Mouse (Mus musculus) kidney, adult 18-20 months (tissue): Measurements from ENCODE around the gene Ncoa3.

ENCODE experiments used
- DNase-seq: peaks from one replicate; pipeline ENCODE4 v3.0.0; 2021

Ncoa3 gene

DNA sequence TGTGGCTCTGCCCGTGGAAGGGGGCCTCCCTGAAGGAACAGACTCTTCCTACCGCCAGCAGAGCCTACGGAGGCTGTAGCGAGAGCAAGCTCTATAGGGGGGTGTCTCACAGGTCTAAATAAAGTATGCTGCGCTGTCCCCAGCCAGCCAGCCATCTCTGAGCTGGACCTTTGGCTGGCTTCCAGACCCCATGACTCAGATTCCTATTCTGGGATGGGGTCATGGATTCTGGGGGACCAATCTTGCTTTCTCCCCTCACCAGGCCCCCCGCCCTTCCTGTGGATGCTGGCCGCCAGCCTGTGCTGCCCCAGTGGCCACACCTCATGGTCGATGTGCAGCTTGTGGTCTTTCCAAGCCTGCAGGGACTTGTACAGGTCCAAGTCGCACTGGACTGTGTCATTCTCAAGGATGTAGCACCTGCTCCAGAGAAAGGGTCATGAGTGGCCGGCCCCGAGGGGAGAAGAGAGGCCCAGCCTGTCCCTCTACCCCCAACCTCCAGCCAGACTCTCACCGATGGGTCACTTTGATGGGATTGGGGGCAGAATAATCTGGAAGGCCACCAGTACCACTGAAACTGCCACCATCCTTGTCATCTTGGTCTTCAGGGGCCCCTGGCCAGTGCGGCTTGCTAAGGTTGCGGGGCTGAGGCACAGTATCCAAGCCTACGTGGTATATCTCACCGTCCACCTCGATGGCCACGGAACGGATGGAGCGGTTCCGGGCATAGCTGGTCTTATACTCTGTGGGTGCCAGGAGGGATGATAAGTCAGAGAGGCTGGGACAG, 88.7 kb downstream of the Ncoa3 start:
- peak; percentile 66 for DNase-seq

DNA sequence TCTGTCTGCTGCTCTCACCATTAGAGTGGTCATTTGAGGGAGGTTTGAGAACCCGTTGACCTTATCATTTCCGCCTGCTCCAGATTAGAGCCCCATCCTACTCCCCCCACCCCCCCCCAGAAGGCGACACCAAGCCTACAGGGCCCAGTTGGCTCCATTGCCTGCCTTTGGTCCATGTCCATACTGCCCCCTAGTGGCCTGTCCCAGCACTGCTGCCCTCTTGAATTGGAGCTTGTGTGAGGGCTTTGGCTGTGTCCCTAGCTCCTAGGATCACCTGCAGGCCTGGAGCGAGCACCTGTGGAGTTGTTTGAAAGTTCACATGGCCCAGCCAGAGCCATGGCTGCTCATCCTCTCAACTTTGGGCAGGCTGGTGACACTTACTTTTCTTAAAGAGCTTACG, 89.8 kb downstream of the Ncoa3 start:
- DNase-seq = peak; percentile 88

DNA sequence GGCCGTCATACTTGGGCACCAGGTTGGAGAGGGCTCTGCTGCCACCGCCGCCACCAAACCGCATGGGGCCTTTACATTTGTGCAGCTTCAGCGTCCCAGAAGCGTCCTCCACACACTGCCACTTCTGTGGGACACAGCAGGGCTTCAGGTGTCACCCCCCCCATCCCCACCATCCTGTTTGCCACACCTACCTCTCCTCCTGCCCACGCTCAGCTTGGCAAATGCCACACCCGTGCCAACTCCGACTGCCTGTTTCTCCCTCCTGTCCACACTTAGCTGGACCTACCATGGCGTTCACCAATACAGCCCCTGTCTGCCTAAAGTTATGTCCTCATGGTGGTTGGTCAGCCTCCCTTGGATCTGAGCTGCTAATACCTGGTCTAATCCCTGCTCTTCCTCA, 90.2 kb downstream of the Ncoa3 start:
- no peak for DNase-seq

DNA sequence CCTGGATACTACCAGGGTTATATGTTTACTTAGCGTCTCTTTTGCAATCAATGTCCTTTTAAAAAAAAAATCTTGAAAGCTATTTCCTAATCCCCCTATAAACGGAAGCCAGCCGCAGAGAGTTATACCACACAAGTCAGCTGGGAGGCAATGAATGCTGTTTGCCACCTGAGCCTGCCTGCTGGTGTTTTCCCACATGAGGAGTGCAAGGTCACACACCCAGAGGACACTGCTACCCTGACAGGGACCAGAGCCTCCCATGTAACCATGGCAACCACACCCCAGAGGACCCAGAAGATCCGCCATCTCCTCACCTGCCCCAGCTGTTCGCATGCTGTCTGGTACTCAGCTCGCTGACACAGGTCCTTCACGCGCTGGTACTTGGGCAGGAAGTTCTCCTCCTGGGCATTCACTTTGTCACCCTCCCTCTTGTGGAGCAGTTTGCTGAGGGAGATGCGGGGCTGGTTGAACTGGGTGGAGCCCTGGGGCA, 91.2 kb downstream of the Ncoa3 start:
- no peak for DNase-seq

DNA sequence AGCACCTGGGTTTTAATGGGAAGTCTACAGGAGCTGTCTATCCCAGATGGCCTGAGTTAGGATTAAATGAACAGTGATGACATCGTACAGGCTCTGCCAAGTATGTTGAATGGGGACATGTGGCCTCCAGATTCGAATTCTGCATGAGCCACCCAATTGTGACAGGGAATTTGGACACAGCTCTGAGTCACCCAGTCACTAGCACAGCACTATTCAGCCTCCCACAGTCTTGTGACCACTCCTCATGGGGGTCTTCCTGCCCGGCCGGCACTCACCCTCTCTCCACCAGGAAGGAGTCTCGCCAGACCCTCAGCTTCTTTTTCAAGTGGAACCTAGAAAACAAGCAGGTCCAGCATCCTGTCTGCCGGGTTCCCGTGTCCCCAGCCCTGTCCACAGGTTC, 91.7 kb downstream of the Ncoa3 start:
- no peak for DNase-seq

DNA sequence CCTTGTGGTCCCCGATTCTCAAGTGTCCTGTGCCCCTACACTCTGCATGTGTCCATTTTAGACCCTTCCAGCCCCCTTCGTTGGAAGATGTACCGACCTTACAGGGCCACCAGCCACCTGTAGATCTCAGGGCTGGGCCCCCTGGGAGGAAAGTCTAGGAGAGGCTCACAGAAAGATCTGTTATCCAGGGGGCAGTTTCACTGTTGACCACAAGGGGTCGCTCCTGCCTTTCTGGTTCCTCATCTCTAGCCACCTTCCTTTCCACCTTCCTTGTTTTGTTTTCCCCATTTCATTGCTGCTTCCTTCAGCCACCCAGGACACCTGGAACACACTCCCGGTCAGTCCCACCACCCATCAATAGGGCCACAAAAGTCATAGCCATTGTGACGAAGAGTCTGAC, 92.5 kb downstream of the Ncoa3 start:
- peak; percentile 76 for DNase-seq

DNA sequence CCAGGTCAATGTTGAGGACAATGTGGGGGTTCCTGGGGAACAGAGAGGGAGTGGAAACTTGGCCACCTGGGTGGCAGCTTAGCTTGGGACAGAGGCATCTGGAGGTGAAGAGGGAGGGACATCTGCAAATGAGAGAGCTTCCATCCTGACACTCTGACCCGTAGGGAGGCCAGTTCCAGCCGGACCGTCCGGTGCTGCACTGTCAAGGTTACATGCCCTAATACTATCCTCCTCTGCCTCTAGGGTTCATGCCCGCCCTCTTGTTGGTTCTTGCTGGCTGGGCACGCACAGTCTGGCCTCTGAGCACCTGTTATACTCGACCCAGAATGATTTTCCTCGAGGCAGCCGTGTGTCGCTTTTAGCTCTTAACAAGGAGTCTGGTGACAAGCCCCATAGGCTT, 93.3 kb downstream of the Ncoa3 start:
- DNase-seq = no peak

DNA sequence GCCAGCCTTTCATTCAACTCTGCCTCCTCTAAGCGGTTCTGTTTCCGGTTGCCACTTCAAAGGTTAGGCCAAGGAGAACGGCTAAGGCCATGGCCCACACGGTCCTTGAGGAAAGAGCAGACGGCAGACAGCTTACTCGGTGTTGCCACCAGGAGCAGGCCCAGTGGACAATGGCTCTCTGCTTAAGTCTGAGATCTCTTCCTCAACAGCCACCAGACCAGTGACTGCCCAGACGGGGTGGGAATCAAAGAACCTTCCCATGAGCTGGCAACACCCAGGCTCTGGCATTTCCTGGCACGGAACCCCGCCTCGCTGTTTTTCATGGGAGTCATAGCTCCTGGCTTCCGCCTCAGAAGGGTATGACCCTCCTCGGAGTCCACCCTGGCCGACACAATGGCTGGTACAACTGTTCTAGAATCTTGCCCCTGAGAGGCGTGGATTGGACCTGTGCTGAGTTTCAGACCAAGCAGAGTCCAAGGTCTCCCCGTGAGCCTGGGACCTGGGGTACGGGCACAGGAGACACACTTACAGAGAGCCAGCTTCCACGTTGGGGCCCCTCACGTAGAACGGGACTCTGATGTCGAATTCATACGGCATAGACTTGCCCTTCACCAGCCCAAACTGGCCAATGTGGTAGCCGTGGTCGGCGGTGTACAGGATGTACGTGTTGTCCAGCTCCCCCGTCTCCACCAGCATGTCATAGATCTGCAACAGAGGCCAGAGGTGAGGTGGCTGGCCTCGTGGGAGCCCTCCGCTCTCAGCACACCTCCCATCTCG, 94.2 kb downstream of the Ncoa3 start:
- DNase-seq = peak; percentile 41

DNA sequence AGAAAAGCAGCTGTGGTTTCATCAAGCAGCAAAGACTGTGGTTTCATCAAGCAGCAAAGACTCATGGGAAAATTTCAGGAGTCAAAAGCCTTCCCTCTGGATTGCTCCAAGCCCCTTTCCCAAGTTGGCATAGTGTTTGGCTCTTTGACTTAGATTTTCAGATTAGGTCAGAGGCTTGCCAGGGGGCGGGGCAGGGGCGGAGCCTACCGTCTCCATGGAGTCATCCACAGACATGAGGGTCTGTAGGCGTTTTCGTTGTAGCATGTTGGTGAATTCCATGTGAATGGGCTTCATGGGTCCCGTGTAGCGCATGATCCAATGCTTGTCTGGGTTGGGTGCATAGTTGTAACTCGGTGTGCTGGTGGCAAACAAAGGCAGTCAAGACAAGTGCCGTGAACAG, 96.6 kb downstream of the Ncoa3 start:
- DNase-seq = no peak

DNA sequence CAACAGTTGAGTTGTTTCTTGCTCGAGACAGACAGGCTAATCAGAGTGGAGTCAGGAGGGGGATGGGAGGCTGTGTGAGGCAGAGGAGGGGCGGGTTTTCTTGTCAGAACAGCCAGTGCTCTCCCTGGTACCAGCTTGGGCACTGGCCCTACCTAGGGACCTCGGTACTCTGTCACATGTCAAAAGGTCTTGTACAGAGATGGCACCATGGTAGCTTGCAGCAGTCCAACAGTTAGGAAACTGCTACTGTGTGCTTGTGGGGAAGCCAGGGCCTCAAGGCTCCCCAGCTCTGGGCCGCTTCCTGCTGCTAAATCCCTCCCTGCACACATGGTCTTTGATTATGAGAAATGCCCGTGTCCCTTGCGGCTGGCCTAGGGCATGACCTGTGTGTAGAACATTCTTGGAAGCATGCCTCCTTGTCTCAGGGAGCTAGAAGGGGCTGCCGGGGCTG, 97.7 kb downstream of the Ncoa3 start:
- no peak for DNase-seq

DNA sequence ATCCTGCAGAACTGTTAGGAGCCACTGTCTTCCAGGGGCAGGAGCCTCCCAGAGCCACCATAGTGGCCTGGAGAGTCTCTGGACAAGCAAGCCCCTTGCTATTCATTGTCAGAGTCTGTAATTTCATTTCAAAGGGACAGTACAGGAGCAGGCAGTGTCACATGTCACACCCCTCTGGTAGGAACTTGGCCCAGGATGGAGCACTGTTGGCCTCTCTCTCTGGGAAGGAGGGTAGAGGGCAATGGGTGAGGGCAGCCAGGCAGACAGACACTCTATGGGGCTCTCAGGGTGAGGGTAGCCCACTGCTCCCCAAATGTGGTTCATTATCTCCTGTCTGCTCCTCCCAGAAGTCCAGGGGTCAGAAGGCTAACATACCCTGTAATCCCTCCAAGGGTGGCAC, 99.2 kb downstream of the Ncoa3 start:
- no peak for DNase-seq

DNA sequence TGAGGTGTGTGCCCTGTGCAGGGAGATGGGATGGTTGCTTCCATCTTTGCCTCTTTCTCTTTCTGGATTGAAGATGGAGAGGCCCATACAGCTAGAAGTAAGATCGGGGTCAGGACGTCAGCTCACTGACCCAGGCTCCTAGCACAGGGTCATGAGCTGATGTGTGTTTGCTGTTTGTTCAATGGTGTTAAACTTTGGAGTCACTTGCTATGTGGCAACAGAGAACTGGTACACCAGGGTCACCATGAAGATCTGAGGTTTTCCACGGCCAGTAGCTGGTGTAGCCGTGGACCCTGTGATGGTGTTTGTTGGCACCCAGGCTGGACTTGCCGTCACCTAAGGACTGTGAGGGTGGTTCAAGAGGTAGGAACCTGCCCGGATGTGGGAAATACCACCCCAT, 100.0 kb downstream of the Ncoa3 start:
- DNase-seq = no peak

DNA sequence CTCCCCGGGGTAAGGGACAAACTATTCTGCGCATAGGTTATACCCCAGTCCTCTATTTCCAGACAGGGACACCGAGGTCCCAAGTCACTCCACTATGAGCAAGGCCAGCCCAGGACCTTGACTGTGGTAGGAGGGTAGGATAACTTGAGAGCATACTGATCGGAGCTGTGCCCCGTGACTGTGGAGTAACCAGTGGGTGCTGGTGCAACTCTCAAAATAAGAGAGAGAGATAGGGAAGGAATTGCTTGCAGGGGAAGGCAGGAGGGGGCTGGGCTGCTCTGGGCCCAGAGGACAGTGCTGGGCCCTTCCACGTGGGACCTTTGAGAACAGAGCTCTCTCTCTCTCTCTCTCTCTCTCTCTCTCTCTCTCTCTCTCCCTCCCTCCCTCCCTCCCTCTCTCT, 103.9 kb downstream of the Ncoa3 start:
- no peak for DNase-seq

DNA sequence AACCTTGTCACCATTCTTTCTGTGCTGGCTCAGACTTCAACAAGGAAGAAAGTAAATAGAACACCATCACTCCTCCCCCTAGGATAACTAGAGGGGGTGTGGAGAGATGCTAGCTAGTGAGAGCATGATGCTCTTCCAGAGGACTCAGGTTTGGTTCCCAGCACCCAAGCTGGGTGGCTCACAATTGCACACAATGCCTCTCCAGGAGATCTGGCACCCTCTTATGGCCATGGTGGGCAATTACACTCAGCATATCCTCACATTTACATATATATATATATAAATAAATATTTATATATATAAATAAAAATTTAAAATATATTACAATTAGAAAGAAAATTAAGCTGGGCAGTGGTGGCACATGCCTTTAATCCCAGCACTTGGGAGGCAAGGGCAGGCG, 104.4 kb downstream of the Ncoa3 start:
- DNase-seq = no peak

DNA sequence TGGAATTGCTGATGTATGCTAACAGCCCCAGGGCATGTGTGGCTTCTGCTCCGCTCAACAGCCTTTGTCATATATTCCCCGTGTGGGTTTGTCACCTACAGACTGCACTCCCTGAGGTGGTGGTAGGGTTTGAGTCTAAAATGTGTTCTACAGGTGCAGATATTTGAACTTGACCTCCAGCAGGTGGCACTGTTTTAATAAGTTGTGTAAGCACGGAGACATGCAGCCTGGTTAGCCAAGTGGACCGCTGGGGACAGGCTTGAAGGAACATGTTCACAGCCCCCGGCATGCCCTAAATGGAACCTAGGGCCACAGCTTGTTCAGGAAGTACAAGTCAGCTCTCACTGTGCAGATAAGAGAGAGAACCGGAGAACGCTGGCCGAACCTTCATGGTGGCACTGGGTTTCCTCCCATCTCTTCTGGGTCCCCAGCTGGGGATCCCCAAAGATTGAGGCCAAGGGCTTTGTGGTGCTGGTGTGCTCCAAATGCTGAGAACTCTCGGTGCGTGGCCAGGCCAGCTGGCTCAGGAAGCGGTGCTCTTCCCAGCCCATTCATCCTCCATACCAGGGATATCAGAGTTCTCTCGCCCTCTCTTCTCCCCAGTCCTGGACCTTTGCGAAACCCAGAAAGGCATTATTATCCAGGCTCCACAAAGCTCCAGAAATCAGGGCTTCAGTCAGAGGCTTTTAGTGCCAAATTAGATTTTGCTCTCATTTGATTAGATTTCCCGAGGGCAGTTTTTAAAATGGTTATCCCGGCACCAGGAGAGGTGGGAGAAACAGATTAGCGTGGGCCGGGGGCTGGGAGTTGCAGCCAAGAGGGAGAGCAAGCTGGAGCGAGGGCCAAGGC, 105.2 kb downstream of the Ncoa3 start:
- peak; percentile 51 for DNase-seq

DNA sequence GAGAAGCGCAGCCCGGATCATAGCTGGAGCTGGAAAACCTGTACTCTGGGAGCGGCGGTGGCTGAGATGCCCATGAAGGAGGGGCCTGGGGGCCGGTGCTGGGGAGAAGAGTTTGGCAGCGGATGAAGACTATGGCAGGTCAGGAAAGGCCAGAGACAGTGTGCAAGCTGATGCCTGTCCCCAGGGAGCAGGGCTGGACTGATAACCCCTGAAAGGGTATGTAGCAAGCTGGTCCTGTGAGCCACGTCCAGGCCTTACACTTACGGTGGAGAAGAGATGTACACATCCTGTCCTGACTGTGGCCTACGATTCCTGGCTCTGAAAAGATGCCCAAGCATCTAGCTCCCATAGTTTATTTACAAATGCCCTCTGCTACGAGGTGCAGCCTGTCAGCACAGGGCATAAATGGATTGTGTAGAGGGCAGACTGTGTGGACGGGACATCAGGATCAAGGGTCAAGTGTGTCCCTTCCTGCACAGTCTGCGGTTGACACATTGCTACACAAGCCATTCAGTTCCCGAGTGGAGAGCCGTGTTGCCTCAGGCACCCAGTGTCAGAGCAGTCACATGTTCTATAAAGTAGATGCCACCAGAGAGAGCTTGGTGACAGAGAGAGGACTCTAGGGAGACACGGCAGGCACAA, 106.0 kb downstream of the Ncoa3 start:
- no peak for DNase-seq

DNA sequence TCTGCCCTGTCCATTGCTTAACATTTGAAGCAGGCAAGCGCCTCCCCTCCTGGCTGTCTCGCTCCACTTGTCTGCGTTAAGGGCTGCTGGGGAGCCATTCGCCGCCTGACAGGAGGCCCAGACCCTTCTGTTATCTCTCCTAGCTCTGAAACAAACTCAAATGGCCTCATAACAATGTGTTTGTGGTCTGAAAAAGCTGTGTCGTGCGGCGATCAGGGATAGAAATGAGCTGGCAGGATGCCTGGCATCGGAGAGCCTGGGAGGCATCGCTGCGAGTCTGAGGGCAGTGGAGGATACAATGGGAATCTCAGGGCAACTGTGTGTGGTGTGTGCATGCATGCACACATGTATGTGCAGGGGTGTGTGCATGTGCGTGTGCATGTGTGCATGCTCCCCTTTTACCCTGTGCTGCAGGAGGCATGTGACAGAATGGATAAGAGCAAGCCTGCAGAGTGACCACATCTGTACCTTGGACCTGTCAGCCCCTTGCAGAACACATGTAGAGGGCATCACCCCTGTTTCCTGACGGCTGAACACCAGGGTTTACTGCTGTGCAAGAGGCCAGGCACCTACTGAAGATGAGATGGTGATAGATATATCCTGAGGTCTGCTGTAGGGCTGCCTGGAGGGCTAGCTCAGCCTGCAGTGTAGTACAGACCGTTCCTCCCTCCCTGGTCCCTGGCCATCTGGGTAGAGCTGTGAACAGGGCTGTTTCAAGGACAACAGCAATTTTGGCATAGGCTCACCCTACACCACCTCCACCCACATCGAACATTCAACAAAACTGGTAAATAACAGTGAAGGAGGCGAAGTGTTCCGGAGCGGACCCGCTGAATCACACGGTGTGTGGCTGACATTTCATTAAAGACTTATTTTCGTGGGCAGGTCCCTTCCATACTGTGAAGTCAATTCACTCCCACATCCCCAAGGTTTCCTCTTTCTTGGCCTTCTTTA, 108.2 kb downstream of the Ncoa3 start:
- no peak for DNase-seq

DNA sequence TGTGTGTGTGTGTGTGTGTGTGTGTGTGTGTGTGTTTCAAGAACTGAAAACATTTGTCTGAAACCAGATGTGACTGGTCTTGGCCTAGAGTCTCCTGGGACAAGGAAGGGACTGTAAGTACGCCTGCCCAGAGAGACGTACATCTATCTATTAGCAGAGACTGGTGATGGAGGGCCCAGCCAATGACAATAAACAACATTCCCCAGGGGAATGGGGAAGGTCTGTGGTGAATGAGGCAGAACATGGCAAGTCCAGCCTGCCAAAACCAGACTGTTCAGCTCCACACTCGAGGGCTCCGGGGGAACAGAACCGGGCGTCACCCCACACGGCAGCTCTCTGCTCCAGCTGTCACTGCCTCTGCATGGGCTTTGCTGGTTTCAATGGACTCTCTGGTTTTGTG, 110.5 kb downstream of the Ncoa3 start:
- no peak for DNase-seq

DNA sequence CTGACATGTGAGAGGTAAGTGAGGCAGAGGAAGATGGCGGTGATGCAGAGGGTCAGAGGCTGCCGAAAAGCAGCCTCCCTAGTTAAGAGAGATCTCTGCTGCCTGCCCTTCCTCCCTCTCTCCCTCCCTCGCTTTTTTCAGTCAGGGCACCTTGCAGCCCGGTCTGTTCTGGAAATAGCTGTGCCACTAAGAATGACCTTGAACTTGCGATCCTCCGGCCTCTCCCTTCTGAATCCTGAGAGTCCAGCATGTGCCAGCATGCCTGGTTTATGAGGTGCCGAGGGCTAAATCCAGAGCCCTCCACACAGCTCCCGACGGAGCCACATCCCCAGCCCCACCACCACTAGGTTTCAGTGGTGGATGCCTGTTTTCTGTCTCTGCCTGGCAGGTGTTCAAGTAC, 113.5 kb downstream of the Ncoa3 start:
- no peak for DNase-seq

DNA sequence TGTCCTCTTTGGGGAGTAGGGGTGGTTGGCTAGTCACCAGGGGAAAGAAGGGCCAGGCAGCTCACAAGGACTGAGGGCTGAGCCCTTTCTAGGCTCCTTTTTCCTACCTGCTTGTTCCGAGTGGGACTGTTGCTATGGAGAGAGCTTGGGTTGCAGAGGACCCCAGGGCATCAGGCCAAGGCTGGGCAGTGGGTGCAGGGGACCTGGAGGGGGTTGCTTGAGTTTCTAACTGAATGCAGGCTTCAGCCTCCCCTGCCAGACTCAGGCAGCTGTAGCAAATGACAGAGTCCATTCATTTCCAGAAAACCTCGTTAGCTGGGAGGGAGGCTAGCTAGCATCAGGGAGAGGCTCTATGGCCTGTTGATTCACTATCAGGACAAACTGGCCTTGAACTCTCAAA, 114.2 kb downstream of the Ncoa3 start:
- DNase-seq = no peak

DNA sequence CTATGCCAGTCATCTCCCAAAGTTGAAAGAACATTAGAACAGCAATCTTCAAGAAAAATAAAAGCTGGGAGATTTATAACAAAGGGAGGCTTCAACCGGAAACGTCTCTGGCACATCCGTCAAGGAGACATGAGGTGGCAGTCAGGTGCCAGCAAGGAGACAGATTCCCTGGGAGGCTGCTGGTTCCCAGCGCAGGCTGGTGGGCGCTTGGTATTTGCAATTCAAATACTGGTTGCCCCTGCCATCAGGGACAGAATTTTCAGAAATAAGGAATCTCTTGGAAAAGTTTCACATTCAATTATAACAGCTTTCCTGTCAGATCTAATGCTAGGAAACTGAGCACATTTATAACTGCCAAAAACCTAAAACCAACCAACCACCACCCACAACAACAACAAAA, 115.5 kb downstream of the Ncoa3 start:
- no peak for DNase-seq

DNA sequence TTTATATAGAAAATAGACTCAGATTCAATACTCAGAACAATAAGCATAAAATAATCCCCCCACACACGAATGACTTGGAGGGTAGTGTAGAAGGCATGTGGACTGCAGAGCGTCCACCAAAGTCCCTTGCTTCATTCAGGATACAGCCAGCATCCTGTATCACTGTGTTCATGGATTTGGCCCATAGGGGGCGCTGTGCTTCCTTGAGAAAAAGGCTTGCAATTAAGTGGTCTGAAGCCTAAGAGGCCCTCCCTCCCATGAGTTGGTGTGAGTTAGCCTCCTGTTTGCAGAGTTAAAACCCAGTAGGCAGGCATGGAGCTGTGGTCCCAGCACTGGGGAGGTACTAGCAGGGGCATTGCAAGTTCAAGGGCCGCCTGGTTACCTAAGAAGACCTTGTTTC, 115.9 kb downstream of the Ncoa3 start:
- peak; percentile 88 for DNase-seq
